Mouse (Mus musculus): ENCODE measurements at regions not wholly inside any gene's neighbourhood (a gene's known extent, or its start where the extent isn't known, plus 50 kb on each side); places are given as distances from the start of the nearest gene placed in this dataset.

DNA sequence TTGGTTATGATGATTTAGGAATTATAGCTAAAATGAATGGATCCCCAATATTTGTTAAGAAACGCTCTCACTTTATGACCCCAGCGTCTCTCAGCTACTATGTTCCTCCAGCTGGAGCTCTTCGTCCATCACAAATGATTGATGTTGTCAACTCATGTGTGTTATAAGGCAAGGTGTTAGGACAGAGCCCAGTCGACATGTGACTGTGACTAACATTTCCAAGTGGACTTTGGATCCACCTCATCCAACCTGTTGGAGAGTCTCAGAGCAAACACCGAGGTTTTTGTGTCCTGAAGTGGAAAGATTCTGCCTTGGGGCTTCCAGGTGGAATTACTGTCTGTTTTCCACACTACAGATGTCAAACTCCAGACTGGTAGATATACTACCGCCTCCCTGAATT is 154.0 kb upstream of the Prox1 start:
- TF ChIP-seq GATA1 (IDR thresholded peaks at IDR 0.05; ENCODE audit: low read length) (no peak), TAL1 (IDR thresholded peaks at IDR 0.05; ENCODE audit: low read length) (no peak)

All from erythroblast, embryonic 14.5 days (primary cell).